Mouse (Mus musculus) C2C12 (cell line): ENCODE results near the gene Phkg2. TPM values are rescaled to one million over a fixed set of nuclear protein-coding genes. Genes with fewer than 3 reads are reported as not detected.
A peak's percentile ranks its signal among the peaks of the same experiment; 100 is the strongest.

ENCODE experiments used
- H3K27me3 ChIP-seq: one replicate; pipeline ENCODE4 v1.6.1; 2011; ENCODE audit not compliant: control insufficient read depth, insufficient read depth, insufficient read length
- H3K36me3 ChIP-seq: one replicate; pipeline ENCODE4 v1.6.1; 2011; ENCODE audit not compliant: control insufficient read depth, insufficient read depth
- H3K4me3 ChIP-seq: one replicate; pipeline ENCODE4 v1.5.1; 2011; ENCODE audit warnings: mild to moderate bottlenecking, control low read depth; ENCODE audit not compliant: poor library complexity, insufficient read depth, severe bottlenecking
- H3K79me2 ChIP-seq: one replicate; pipeline ENCODE4 v1.6.1; 2011; ENCODE audit not compliant: control insufficient read depth, insufficient read depth
- H3K79me3 ChIP-seq: one replicate; pipeline ENCODE4 v1.6.1; 2011; ENCODE audit warnings: low read depth, control low read depth
- H3ac ChIP-seq: one replicate; pipeline ENCODE3; 2011; ENCODE audit warnings: low read depth; ENCODE audit not compliant: control insufficient read depth, insufficient read length
- CEBPB ChIP-seq: IDR thresholded peaks from one replicate; pipeline ENCODE4 v1.6.1; 2011; ENCODE audit warnings: low read depth, mild to moderate bottlenecking, control low read depth, moderate library complexity
- CTCF ChIP-seq: IDR thresholded peaks from one replicate; pipeline ENCODE4 v1.5.1; 2011; ENCODE audit not compliant: control insufficient read depth, insufficient read depth, insufficient read length
- FOSL1 ChIP-seq: IDR thresholded peaks from one replicate; pipeline ENCODE4 v1.8.0; 2011; ENCODE audit warnings: mild to moderate bottlenecking, low read length; ENCODE audit not compliant: poor library complexity, insufficient read depth, severe bottlenecking
- MAX ChIP-seq: IDR thresholded peaks from one replicate; pipeline ENCODE4 v1.6.1; 2011; ENCODE audit warnings: mild to moderate bottlenecking, control low read depth
- MYOD1 ChIP-seq: IDR thresholded peaks from one replicate; pipeline ENCODE4 v1.6.1; 2011; ENCODE audit warnings: low read depth; ENCODE audit not compliant: control insufficient read depth, insufficient read length
- MYOG ChIP-seq: IDR thresholded peaks from one replicate; pipeline ENCODE4 v1.6.1; 2011; ENCODE audit not compliant: control insufficient read depth, insufficient read length; ENCODE audit errors: extremely low read depth
- USF1 ChIP-seq: IDR thresholded peaks from one replicate; pipeline ENCODE4 v1.6.1; 2011; ENCODE audit warnings: low read depth, mild to moderate bottlenecking, control low read depth, moderate library complexity
- polyA plus RNA-seq: library from polyadenylated mRNA; unstranded; fragments of >200 nt; fragmentation: generic; extraction: Trizol; gene quantifications from one replicate; pipeline ENCODE4 v1.2.1, GENCODE M21; 2012; ENCODE audit warnings: missing spikeins

Gene Phkg2
- polyA plus RNA-seq, 1 experiment: 21.1 TPM

DNA sequence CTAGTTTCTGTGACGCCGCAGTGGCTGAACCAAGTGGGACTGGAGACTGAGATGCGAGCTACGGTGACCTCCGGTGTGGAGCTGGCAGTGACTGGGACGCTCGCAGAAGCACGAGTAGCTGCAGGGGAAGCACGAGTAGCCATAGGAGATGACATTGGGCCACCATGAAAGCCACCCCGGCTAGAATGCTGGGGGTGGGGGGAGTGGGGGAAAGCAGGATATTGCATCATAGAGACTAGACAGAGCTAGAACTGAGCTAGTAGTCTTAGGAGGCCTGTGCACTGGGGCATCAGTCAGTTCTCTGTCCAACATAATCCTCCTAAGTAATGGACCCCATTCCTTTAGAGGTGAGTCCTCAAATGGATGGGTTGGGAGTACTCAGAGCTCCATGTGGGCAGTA, 31.1 kb downstream of the Phkg2 start:
- H3K79me2 ChIP-seq: no peaks in the 10 kb centered on the region
- H3ac ChIP-seq: no peak overlapping the region
- H3K36me3 ChIP-seq: peaks cover 20% of the 10 kb centered on the region
- no peak for TF ChIP-seq USF1
- TF ChIP-seq MYOG: no peak
- no peak for TF ChIP-seq CEBPB
- TF ChIP-seq FOSL1: no peak
- no peak for TF ChIP-seq CTCF
- TF ChIP-seq MAX: no peak
- TF ChIP-seq MYOD1: no peak
- no peak overlapping the region for H3K4me3 ChIP-seq
- no peaks in the 10 kb centered on the region for H3K79me3 ChIP-seq
- no peaks in the 10 kb centered on the region for H3K27me3 ChIP-seq

DNA sequence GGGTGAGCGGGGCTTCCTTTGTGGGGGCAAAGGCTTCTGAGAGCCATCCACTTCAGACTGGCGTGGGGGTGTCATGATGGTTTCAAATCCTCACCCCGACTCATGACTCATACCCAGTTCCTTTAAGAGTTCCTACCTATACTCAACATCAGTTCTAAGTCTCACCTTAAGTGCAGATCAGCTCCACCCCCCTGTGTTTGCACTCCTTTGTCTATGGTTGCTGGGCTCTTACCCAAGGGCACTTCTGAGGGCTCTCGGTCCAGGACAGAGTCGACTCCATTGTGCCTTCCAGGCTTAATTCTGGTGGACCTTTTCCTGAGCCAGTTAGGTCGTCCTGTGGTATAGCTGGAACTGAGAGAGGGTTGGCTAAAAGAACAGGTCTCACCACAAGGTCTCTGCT, 34.0 kb downstream of the Phkg2 start:
- H3K36me3 ChIP-seq: peaks cover 20% of the 10 kb centered on the region

DNA sequence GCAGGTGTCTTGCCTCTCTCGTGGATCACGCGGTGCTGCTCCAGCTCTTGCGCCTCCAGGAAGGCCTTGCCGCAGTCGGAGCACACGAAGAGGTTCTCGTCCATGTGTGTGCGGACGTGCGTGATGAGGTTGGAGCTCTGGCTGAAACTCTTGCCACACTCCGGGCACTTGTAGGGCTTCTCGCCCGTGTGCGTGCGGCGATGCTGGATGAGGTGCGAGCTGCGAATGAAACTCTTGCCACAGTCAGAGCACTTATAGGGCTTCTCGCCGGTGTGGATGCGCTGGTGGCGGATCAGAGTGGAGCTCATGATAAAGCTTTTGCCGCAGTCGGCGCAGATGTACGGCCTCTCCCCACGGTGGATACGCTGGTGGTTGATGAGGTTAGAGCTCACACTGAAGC, 37.9 kb downstream of the Phkg2 start:
- H3K79me3 ChIP-seq: no peaks in the 10 kb centered on the region
- no peak for TF ChIP-seq CTCF
- no peak for TF ChIP-seq FOSL1
- TF ChIP-seq MYOG: no peak
- TF ChIP-seq USF1: no peak
- no peak for TF ChIP-seq MYOD1
- no peak for TF ChIP-seq CEBPB
- no peak for TF ChIP-seq MAX
- peaks cover 10% of the 10 kb centered on the region for H3K36me3 ChIP-seq

More for the DNA sequence above, 34.0 kb downstream of the Phkg2 start:
- no peaks in the 10 kb centered on the region for H3K79me2 ChIP-seq
- H3K27me3 ChIP-seq: no peaks in the 10 kb centered on the region
- H3K79me3 ChIP-seq: no peaks in the 10 kb centered on the region
- no peak overlapping the region for H3K4me3 ChIP-seq
- no peak overlapping the region for H3ac ChIP-seq
- TF ChIP-seq CTCF (no peak), FOSL1 (no peak), MYOD1 (no peak), MYOG (no peak), USF1 (no peak), MAX (no peak), CEBPB (no peak)

DNA sequence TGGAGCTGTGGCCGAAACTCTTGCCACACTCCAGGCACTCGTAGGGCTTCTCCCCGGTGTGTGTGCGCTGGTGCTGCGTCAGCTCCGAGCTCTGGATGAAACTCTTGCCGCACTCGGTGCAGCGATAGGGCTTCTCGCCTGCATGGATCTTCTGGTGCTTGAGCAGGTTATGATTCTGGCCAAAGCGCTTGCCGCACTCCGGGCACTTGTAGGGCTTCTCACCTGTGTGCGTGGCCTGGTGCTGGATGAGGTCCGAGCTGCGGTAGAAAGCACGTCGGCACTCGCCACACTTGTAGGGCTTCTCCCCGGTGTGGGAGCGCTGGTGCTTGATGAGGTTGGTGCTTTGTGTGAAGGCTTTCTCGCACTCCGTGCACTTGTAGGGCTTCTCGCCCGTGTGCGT, 38.4 kb downstream of the Phkg2 start:
- Histone ChIP-seq H3K27me3 (no peaks in the 10 kb centered on the region), H3K79me3 (no peaks in the 10 kb centered on the region), H3K79me2 (no peaks in the 10 kb centered on the region), H3ac (no peak overlapping the region), H3K4me3 (no peak overlapping the region), H3K36me3 (peaks cover 10% of the 10 kb centered on the region)
- TF ChIP-seq MYOG: no peak

More for the DNA sequence above, 37.9 kb downstream of the Phkg2 start:
- no peak overlapping the region for H3K4me3 ChIP-seq
- H3K27me3 ChIP-seq: no peaks in the 10 kb centered on the region
- no peak overlapping the region for H3ac ChIP-seq
- H3K79me2 ChIP-seq: no peaks in the 10 kb centered on the region

DNA sequence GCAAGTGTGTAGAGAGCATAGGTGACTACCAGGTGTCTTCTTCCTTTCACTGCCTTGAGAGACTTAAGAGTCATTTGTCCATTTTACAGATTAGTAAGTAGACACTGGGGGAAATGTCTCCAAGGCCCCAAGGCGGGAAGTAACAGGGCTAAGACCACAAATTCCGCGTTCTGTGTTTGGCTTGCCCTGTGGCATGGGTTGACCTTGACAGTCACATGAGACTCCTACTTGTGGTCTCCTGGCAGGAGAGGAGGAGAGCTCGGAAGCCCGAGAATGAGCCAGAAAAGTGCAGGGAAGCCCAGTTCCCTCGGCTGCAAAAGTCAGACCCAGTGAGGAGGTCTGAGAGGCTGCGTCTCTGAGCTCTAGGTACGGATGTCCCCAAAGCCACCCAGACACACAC, 40.4 kb downstream of the Phkg2 start:
- no peak for TF ChIP-seq MYOG
- TF ChIP-seq FOSL1: no peak
- no peak for TF ChIP-seq USF1
- TF ChIP-seq CEBPB: no peak
- no peak for TF ChIP-seq CTCF
- TF ChIP-seq MYOD1: no peak
- no peak for TF ChIP-seq MAX
- peaks cover 10% of the 10 kb centered on the region for H3K36me3 ChIP-seq
- H3K4me3 ChIP-seq: no peak overlapping the region
- H3K79me3 ChIP-seq: no peaks in the 10 kb centered on the region
- H3ac ChIP-seq: no peak overlapping the region
- no peaks in the 10 kb centered on the region for H3K27me3 ChIP-seq
- H3K79me2 ChIP-seq: no peaks in the 10 kb centered on the region

DNA sequence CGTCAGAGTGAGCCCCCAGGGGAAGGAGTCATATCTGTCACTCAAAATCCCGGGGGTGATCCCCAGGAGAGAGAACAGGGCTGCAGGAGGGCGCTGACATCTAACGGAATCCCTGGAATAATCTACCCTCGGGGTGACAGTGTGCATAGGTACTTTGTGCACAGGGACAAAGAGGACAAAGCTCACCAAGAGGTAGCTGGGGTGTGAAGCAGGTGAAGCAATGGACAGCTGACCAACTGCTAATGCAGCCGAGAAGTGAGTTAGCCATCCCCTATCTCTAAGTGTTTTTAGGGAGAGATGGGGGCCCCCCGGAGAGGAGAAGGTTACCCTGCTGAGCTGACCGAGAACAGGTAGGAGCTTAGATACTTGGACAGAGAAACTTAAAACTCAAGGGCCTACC, 41.0 kb downstream of the Phkg2 start:
- Histone ChIP-seq H3K36me3 (peaks cover 10% of the 10 kb centered on the region), H3ac (peak overlapping the region; percentile 5), H3K4me3 (peak overlapping the region; percentile 61), H3K79me3 (no peaks in the 10 kb centered on the region), H3K27me3 (no peaks in the 10 kb centered on the region), H3K79me2 (no peaks in the 10 kb centered on the region)
- TF ChIP-seq FOSL1 (no peak), USF1 (no peak), MAX (no peak), CEBPB (no peak)
